Mouse (Mus musculus) cerebellum, adult (tissue): ENCODE data around the gene Zfp64.

Source experiments
- ATAC-seq: cut with Nextera tagmentation; 2 replicates; pipeline ENCODE4 v1.9.2; 2017; ENCODE audit warnings: mild to moderate bottlenecking, moderate library complexity, mixed read lengths; ENCODE audit not compliant: insufficient number of reproducible peaks, low FRiP score, low TSS enrichment

The Zfp64 gene

DNA sequence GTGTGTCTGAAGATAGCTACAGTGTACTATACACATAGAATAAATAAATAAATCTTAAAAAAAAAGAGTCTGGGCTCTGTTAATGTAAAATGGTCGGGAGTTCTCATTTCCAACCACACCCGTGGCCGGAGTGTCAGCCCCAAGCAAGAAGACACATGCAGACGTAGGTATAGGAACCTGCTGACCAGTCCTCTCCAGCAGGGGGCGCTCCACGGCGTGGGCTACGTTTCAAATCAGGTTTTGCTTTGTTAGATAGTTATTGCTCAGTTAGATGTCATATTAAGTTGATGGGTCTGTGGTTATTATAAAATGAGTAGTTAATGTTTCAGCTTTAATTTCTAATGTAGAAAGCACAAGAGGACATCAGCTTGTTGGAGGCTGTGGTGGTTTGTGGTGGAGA lies 52.8 kb downstream of the Zfp64 start:
- no peak for ATAC-seq

DNA sequence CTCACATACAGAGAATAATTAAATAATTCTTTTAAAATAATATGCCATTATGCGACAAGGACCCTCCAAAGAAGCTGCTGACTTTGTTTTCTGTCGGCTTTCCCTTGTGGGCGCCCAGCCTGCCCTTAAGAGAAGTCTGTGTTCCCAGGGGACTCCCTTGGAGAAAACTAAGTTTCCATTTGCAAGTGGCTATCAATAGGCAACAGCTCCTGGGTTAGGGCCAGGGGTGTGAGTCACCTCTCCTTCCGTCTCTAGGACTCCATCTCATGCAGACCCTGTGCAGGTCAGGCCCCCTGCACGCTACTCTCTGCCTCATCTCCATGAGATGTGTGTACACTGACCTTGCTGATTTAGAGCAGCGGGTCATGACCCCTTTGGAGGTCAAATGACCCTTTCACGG lies 57.5 kb downstream of the Zfp64 start:
- no peak for ATAC-seq

DNA sequence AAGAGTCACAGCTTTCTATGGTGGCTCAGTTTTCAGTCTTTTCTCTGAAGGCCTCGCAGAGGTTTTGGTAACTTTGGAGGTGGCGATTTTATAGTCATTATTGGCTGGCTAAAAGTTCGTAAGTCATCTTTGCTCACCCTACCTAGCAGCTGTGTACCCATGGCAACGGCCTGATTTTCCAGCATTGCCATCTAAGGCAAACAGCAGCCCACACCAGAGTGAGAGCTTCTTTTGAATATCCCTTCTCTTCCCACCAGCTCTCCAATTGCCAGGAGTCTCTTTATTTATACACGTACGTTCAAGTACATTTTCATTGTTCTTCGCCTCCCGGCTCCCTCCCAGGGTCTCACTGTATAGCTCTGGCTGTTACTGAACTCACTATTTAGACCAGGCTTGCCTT lies 59.9 kb downstream of the Zfp64 start:
- no peak for ATAC-seq

GRCm38 (mm10) chr2:168894738-168895137 lies 60.6 kb downstream of the Zfp64 start:
- ATAC-seq: no peak

DNA sequence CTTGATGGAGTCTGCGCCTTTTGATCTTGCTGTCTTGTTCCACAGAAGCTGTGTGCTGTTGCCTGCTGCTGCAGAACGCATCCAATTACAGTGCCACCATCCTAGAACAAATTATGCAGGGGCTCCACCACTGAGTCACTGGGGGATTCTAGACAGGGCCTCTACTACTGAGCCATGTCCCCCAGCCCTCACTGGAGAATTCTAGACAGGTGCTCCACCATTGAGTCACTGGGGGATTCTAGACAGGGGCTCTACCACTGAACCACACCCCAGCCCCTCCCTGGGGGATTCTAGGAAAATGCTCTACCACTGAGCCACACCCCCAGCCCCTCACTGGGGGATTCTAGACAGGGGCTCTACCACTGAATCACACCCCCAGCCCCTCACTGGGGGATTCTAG lies 63.3 kb downstream of the Zfp64 start:
- no peak for ATAC-seq

DNA sequence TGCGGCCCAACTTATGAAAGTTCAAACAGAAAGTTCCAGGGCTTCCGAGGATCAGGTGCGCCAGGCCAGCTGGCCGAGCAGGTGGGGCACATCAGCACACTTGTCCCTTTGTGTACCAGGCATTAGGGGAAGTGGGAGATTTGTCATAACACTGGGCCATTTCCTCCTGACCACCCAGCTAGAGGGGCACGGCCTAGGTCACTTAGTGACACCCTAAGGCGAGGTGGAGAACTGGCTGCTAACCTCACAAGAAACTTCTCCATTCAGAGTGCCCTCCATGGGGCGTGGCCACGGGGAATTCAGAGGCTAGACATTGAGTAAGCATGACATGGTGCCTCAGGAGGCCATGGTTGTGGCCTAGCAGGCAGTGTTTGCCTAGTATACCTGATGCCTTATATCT lies 70.7 kb downstream of the Zfp64 start:
- ATAC-seq: no peak

- no peak for ATAC-seq
Observed at GRCm38 (mm10) chr2:168882997-168883396, 72.4 kb downstream of the Zfp64 start.

- ATAC-seq: no peak
Observed at GRCm38 (mm10) chr2:168881927-168882326, 73.5 kb downstream of the Zfp64 start.

- no peak for ATAC-seq
Observed at GRCm38 (mm10) chr2:168879573-168879972, 75.8 kb downstream of the Zfp64 start.

DNA sequence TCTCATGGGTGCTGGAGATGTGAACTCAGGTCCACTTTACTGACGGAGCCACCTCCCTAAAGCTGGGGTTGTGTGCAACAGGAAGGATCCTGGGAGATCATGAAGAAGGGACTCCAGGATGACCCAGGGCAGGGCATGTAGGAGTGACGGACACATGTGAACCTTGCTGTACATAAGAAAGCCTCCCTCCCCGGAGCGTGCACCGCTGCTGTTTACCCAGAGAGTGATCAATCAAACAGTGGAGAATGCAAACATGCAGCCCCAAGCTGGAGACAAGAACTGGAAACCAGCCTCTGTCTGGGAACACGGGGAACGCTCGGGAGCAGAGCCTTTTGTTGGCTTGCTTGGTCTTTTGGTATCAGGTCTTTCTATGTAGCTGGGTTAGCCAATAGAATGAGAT lies 76.7 kb downstream of the Zfp64 start:
- ATAC-seq: no peak

- ATAC-seq: no peak
Observed at GRCm38 (mm10) chr2:168878158-168878557, 77.2 kb downstream of the Zfp64 start.

- ATAC-seq: no peak
Observed at GRCm38 (mm10) chr2:168876631-168877030, 78.8 kb downstream of the Zfp64 start.

GRCm38 (mm10) chr2:168874498-168874897 lies 80.9 kb downstream of the Zfp64 start:
- no peak for ATAC-seq

DNA sequence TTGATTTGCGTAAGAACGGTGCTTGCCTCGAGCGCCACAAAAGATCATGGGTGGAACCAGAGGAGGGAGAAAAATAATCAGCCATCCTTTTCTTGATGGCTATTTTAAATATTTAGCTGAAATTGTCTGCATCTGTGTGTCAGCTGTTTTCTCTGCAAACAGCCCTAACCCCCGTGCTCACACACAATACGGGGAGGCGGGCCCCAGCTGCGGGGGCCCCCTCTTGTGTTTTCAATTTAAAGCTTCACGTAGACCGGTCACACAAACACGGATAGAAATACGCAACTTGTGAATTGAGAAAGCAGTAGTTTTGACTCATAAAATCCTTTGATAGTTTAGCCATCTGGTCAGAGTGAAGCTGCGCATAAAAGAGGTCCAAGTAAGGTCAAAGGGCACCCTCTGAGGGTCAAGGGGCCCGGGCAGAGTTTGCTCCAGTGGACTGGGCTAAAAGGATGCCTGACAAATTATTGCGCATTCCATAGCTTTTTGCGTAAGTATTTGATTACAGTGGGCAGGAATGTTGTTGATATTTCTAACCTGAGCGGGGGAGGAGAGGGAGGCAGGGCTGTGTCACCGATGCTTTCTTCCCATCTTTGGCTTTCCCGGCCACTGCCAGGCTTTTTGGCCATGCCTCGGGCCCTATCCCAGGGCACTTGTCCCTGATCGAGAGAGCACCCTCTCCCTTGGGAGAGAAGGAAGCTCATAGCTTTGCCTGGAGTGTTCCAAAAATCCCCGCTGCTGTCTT lies 83.4 kb downstream of the Zfp64 start:
- ATAC-seq: no peak

DNA sequence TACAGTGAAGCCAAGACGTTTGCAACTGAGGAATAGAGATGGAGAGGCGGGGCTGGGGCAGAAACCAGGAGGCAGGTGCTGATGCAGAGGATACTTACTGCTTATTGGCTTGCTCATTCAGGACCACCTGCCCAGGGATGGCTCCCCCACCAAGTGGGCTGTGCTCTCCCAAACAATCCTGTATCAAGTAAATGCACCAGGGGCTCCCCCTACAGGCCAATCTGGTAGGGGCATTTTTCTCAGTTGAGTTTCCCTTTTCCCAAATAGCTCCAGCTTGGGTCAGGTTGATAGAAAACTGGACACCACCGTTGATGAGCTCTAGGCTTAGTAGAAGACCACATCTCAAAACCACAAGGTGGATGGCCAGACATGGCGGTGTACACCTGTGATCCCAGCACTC lies 84.9 kb downstream of the Zfp64 start:
- ATAC-seq: no peak

DNA sequence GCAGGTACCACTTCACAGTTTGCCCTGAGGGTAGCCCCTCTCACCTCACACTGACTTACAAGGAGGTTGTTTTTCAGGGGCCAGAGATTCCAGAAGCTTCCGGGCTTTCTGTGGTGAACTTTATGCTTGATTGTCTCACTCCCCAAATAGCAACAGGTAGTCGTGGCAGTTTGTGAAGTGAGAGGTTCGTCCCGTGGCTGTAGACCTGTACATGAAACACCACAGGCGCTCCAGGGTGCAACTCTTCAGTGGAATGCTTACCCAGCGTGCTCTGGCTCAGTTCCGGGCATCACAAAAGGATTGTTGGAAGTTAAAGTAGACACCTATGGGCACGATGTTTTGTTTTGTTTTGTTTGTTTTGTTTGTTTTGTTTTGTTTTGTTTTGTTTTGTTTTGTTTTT lies 88.4 kb downstream of the Zfp64 start:
- no peak for ATAC-seq

- ATAC-seq: no peak
Observed at GRCm38 (mm10) chr2:168866436-168866835, 89.0 kb downstream of the Zfp64 start.

GRCm38 (mm10) chr2:168864905-168865304 lies 90.5 kb downstream of the Zfp64 start:
- ATAC-seq: no peak

DNA sequence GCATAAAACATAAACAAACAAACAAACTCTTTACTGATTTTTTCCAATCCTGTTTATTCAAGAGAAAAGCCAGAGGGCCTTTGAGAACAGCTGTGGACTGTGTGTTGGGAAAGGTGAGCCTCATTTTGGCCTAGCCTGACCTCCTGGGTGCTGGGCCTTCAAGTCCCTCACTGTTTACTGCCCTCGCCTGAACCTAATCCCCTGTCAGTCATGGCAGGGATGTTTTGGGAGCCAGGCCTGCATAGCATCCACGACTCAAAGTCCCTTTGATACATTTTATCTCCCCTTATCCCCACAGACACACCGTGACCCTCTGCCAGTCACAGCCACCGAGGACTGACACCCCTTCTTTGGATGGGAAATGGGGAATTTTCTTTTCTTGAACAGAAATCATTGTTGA lies 92.7 kb downstream of the Zfp64 start:
- ATAC-seq: no peak

GRCm38 (mm10) chr2:168860922-168861740 lies 94.3 kb downstream of the Zfp64 start:
- ATAC-seq: no peak

DNA sequence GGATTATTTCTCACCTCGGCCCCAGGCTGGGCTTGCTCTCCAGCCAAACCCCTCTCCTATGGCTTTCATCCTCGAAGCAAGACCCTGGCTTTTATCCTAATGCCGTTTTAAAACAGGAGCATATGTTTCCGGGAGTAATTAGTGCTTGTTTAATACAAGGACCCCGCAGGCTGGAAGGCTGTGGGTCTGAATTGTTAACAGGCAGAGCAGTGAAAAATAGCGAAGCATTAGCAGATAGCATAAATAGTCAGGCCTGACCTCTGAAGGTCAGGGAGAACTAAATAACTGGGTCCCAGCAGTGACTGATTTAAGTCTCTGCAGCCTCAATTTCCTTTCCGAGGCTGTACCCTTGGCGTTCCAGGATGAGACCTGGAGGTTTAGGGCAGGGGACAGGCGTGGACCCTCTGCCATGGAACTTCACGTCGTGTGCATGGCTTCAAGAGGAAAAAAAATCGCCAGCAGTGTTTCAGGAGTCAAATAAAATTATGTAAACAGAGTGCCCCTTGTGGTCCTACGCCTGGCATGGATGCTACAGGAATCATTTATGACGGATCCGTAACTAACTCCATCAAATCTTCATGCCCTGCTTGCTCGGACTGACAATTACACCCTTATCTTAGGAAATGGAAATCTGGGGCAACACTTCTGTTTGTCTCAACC lies 95.2 kb downstream of the Zfp64 start:
- no peak for ATAC-seq
